Mouse (Mus musculus): ENCODE measurements around the gene Spag16.

DNA sequence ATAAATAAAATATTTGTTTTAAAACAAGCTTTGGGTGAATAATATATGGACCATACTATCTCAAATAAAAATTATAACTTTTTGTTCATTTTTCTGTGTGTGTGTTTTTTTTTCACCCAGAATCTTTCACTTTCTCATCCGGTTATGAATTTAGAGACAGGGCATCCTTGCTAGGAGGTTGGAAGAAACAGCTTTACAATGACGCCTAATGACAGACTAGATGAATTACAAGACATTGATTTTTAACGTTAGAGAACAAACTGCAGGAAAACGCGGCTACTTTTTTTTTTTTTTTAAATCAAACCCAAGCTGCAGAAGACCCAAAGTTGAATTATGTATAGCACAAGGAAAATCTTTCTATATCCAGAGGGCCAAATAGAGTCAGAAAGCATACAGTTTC lies 898.3 kb downstream of the Spag16 start:
- no peak for TF ChIP-seq POLR2A (IDR thresholded peaks at IDR 0.05; ENCODE audit: extremely low read depth, insufficient read depth, low read length)
- TF ChIP-seq CTCF (IDR thresholded peaks at IDR 0.05; ENCODE audit: extremely low read depth, insufficient read depth, low read length): no peak
